Mouse (Mus musculus): ENCODE measurements around the gene Ecm2.

Gene Ecm2

GRCm38 (mm10) chr13:49505776-49506175 is 1.2 kb downstream of the Ecm2 start:
- intact Hi-C loops (cut with DNase I): no loop called here

DNA sequence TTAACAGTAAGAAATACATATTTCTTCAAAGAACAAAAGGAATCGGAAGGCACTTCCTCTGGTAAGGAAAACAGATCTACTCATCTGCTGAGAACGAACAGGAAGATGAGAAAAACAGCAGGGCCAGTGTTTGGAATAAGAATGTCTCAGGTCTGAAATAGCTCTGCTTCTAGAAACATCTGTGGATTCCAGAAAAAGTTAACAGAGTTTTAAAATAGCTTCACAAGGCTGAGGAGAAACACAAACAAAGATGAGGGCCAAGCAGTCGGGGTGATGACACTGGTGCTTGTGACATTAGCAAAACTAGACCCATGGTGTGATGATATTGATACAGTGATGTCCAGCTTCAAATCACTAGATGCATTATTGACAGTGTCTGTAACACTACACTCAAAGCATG is 2.6 kb downstream of the Ecm2 start:
- intact Hi-C loops (cut with DNase I): no loop called here

- intact Hi-C loops (cut with DNase I): no loop called here
These were observed 14.2 kb downstream of the Ecm2 start for GRCm38 (mm10) chr13:49518761-49519160.

GRCm38 (mm10) chr13:49526235-49526634 is 21.6 kb downstream of the Ecm2 start:
- intact Hi-C loops (cut with DNase I): no loop called here

DNA sequence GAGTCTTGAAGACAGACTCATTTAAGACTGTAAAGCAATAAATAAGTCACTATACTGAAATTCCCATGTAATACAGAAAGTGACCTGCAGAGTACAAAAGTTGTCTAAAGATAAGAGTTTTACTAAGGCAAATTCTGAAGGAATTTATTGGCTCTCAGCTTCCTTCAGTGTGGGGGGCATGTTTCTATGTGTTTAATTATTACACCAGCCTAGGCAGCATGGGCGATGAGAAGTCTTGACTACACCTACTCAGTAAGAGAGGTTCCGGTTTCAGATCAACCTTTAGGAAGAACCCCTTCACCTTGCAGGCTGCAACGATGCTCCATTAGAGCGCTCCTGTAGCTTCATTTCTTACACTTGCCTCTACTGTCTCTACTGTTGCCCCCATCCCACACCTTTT is 26.0 kb downstream of the Ecm2 start:
- intact Hi-C loops (cut with DNase I): no loop called here

- intact Hi-C loops (cut with DNase I): no loop called here
These were observed 32.3 kb downstream of the Ecm2 start for GRCm38 (mm10) chr13:49536946-49537345.

DNA sequence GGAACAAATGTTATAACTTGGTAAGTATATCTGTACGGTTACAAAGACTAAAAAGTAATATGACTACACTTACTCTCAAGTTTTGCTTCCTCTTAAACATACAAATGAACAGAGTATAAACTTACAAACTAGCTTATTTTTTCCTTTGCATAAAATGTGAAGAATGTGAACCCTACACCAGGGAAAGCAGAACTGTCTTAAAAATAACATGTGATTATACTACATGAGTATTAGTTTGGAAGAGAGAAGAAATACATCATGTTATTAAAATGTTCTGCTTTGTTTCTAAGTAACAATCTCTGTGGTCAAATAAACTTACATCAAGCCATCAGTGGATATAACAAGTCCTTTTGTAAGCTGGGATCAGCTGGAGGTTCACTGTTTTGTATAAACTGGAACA is 34.1 kb downstream of the Ecm2 start:
- intact Hi-C loops (cut with DNase I): no loop called here

GRCm38 (mm10) chr13:49544279-49544678 is 39.7 kb downstream of the Ecm2 start, which contains the start of gene Aspn:
Gene Aspn, plus strand, starts transcription at chr13:49544443.
- intact Hi-C loops (cut with DNase I): no loop called here

- intact Hi-C loops (cut with DNase I): no loop called here
These were observed 41.0 kb downstream of the Ecm2 start for GRCm38 (mm10) chr13:49545646-49546045.

DNA sequence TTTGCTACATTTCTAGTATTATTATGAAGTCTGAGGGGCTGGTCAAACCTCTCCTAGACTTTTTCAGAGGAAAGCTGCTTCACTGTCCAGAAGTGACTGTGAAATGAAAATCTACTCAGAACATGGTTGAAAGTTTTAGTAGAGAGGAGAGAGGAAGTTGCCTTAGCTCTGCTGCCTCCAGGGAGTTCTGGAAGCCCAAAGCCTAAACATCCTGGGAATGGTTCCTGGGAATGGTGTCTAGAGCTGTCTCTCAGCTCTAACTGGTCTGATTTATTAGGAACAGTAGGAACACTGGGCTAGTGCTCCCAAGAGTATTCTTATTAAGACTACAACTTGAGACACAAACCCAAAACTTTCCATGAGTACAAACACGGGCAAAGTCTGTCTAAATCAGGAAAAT is 41.9 kb downstream of the Ecm2 start:
- intact Hi-C loops (cut with DNase I): no loop called here

GRCm38 (mm10) chr13:49547563-49548150 is 43.0 kb downstream of the Ecm2 start:
- intact Hi-C loops (cut with DNase I): no loop called here

GRCm38 (mm10) chr13:49549616-49550015 is 45.0 kb downstream of the Ecm2 start:
- intact Hi-C loops (cut with DNase I): no loop called here

DNA sequence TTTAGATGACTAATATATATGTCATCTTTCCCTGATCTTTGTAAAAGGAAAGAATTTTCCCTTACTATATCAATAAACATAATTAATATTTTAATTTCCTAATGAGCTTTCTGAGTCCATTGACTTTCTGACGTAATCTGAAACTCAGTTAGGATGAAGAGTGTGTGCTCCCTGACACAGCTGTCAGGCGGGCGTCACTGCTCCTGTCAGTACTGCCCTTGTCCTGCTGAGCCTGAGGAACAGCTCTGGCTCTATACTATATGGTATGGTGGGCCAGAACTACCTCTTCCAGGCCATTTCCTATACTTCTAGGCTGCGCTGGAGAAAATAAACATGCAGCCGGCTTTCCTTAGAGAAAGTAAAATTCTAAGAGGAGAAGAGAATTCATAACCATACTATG is 49.9 kb downstream of the Ecm2 start:
- intact Hi-C loops (cut with DNase I): no loop called here

GRCm38 (mm10) chr13:49556203-49556602 is 51.6 kb downstream of the Ecm2 start:
- intact Hi-C loops (cut with DNase I): no loop called here

DNA sequence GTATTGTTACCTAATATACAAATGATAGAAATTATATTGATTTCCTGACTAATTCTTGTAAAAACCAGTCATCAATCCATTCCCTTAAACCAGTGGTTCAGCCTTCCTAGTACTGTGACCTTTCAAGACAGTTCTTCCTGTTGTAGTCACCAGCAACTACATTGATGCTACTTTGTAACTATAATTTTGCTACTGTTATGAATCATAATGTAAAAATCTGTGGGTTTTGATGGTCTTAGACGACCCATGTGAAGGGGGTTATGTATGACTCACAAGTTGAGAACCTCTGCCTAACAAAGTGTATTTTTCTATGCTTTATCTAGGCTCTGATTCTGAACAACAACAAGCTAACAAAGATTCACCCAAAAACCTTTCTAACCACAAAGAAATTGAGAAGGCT is 52.3 kb downstream of the Ecm2 start:
- intact Hi-C loops (cut with DNase I): no loop called here

DNA sequence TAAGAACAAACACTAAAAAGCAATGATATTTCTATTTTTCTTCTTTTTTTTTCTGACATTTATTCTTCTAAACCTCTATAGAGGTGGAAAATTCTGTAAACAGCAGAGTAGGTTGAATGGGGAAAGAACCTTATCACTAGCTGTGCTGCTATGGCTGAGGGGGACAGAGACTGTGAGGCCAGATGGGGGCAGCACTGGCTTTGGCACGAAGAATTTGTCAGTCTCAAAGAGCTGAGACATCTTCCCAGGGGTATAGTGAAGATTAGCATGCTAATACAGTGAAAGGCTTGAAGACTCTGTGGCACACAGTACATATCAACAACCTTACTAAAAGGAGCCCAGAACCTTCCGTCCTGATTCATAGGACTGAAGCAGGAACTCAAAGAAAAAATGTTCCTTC is 54.6 kb downstream of the Ecm2 start:
- intact Hi-C loops (cut with DNase I): no loop called here

DNA sequence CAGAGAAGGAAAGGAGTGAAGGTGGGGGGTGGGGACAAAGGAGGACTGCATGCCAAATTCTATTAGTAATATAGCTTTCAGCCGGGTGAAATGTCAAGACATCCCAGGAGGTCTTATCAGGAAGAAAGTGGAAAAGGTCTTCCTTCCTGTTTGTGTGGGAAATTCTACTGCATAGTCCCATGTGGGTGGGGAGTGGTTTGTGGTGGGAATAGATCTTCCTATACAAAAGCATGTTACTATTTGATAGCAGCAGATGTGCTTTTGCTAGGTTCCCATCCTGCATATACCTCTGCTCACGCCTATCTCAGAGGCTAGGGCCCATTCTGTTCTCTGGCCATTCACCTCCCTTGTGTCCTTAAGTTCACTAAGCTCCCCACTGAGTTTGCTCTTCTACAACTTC is 56.3 kb downstream of the Ecm2 start:
- intact Hi-C loops (cut with DNase I): loop anchor here (5.0 kb wide), 2 partner anchors 81 to 114 kb away; no protein-coding TSS in a partner anchor

- intact Hi-C loops (cut with DNase I): loop anchor here (5.0 kb wide), 2 partner anchors 78 to 117 kb away; no protein-coding TSS in a partner anchor
These were observed 59.7 kb downstream of the Ecm2 start for GRCm38 (mm10) chr13:49564347-49564746.

DNA sequence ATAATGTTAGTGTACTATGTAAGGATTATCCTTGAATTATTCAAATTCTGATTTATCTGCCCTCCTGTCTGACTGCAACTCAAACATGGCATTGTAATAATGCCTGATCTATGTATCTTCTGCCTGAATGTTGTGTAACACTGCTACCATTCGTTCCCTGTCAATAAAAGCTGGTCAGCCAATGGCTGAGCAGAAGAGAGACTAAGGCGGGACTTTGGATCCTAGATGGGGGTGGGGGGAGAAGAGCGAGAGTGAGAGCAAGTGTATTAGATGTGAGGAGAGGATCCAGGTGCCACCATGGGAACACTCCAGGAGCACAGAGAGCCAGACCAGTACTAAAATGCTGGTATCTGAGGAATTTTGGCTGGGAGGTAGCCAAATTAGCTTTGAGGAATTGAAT is 65.8 kb downstream of the Ecm2 start:
- intact Hi-C loops (cut with DNase I): no loop called here

- intact Hi-C loops (cut with DNase I): no loop called here
These were observed 66.8 kb downstream of the Ecm2 start for GRCm38 (mm10) chr13:49571418-49571817.

- intact Hi-C loops (cut with DNase I): no loop called here
These were observed 77.2 kb downstream of the Ecm2 start, which contains the start of gene Omd for GRCm38 (mm10) chr13:49581541-49582530. Gene Omd, plus strand, starts transcription at chr13:49582462.
